Comparison of ENCODE assay signal across 10 mouse cellular contexts in genomic region chr7:121936861-121937630, GRCm38 (mm10). TPM values are rescaled to one million over a fixed set of nuclear protein-coding genes. Genes with fewer than 3 reads are reported as not detected.
A peak's percentile ranks its signal among the peaks of the same experiment; 100 is the strongest.
DNase-seq lines count a peak whose midpoint lies in the region; ATAC-seq lines count a peak whose summit lies in the region.
"Had no signal": no experiment of that assay in that cellular context is flagged by ENCODE, and none has a peak within 500 bp of the region (broad histone marks: within the 10 kb centered on the region; RNA-seq: fewer than 3 reads in every experiment).

No protein-coding gene starts in this region.

- H3K27me3 ChIP-seq in hindbrain, embryonic 10.5 days (ENCODE audit: insufficient read depth, poor library complexity, severe bottlenecking) = no peaks in the 10 kb centered on the region
- H3K27me3 ChIP-seq in hindbrain, embryonic 11.5 days (ENCODE audit: control insufficient read depth, insufficient read depth, low read length) = no peaks in the 10 kb centered on the region
- H3K27me3 ChIP-seq in neural tube, embryonic 13.5 days = no peaks in the 10 kb centered on the region
- H3K27me3 ChIP-seq in neural tube, embryonic 15.5 days (replicated peaks) = no peaks in the 10 kb centered on the region
- H3K27me3 ChIP-seq in hindbrain, embryonic 15.5 days = no peaks in the 10 kb centered on the region
- H3K27me3 ChIP-seq: limb, embryonic 13.5 days; neural tube, embryonic 12.5 days had no signal

- no peak for DNase-seq in hindbrain, embryonic 10.5 days (ENCODE audit: low spot score)
- no peak for DNase-seq in hindbrain, embryonic 11.5 days (ENCODE audit: low spot score)
- DNase-seq in cerebellum, adult 9-10 months = peak; percentile 94
- no peak for DNase-seq in thymus, postnatal 25 days
- DNase-seq: lung, postnatal 4 days had no signal

- H3K9me3 ChIP-seq in hindbrain, embryonic 10.5 days = no peaks in the 10 kb centered on the region
- H3K9me3 ChIP-seq in hindbrain, embryonic 11.5 days (ENCODE audit: control insufficient read depth, low read length) = no peaks in the 10 kb centered on the region
- no peaks in the 10 kb centered on the region for H3K9me3 ChIP-seq in neural tube, embryonic 13.5 days
- no peaks in the 10 kb centered on the region for H3K9me3 ChIP-seq in neural tube, embryonic 15.5 days (replicated peaks)
- no peaks in the 10 kb centered on the region for H3K9me3 ChIP-seq in hindbrain, embryonic 15.5 days
- H3K9me3 ChIP-seq: limb, embryonic 13.5 days; neural tube, embryonic 12.5 days had no signal

- peaks cover 27% of the 10 kb centered on the region for H3K36me3 ChIP-seq in hindbrain, embryonic 10.5 days
- no peaks in the 10 kb centered on the region for H3K36me3 ChIP-seq in hindbrain, embryonic 11.5 days (ENCODE audit: control insufficient read depth, insufficient read depth, low read length)
- peaks cover 20% of the 10 kb centered on the region for H3K36me3 ChIP-seq in neural tube, embryonic 13.5 days
- peaks cover 14% of the 10 kb centered on the region; the same call in 1 of the 2 replicates for H3K36me3 ChIP-seq in neural tube, embryonic 15.5 days
- 0 out of 2 replicates have a peak, but pooled peaks cover 6% of the 10 kb centered on the region for H3K36me3 ChIP-seq in hindbrain, embryonic 15.5 days

- H3K4me1 ChIP-seq in hindbrain, embryonic 10.5 days (replicated peaks) = peaks cover 20% of the 10 kb centered on the region; the same call in 1 of the 2 replicates
- no peaks in the 10 kb centered on the region for H3K4me1 ChIP-seq in hindbrain, embryonic 11.5 days (replicated peaks; ENCODE audit: control insufficient read depth, insufficient read depth, low read length)
- H3K4me1 ChIP-seq in neural tube, embryonic 13.5 days (replicated peaks) = peaks cover 47% of the 10 kb centered on the region
- H3K4me1 ChIP-seq in neural tube, embryonic 15.5 days = 0 out of 2 replicates have a peak, but pooled peaks cover 7% of the 10 kb centered on the region
- H3K4me1 ChIP-seq in hindbrain, embryonic 15.5 days (replicated peaks) = peaks cover 35% of the 10 kb centered on the region

- H3K9ac ChIP-seq in hindbrain, embryonic 11.5 days (ENCODE audit: low read depth, low read length) = no peak overlapping the region
- no peak overlapping the region for H3K9ac ChIP-seq in neural tube, embryonic 13.5 days
- no peak overlapping the region for H3K9ac ChIP-seq in neural tube, embryonic 15.5 days (replicated peaks)
- H3K9ac ChIP-seq in hindbrain, embryonic 15.5 days = no peak overlapping the region
- H3K9ac ChIP-seq: limb, embryonic 13.5 days; neural tube, embryonic 12.5 days had no signal

- 75% methylated on average over 14 of the region's 14 CpGs for WGBS in hindbrain, embryonic 10.5 days
- WGBS in hindbrain, embryonic 11.5 days = 75% methylated on average over 14 of the region's 14 CpGs
- 67% methylated on average over 14 of the region's 14 CpGs for WGBS in neural tube, embryonic 13.5 days
- WGBS in neural tube, embryonic 15.5 days = 67% methylated on average over 14 of the region's 14 CpGs
- WGBS in hindbrain, embryonic 15.5 days = 50% methylated on average over 14 of the region's 14 CpGs

- peak overlapping the region; percentile 67; the same call in 1 of the 2 replicates for H3K27ac ChIP-seq in hindbrain, embryonic 10.5 days
- no peak overlapping the region for H3K27ac ChIP-seq in hindbrain, embryonic 11.5 days (ENCODE audit: low read depth, low read length)
- 0 out of 2 replicates have a peak overlapping the region, but pooled peaks have one; percentile 28 for H3K27ac ChIP-seq in neural tube, embryonic 13.5 days (replicated peaks)
- H3K27ac ChIP-seq in neural tube, embryonic 15.5 days (replicated peaks) = no peak overlapping the region
- H3K27ac ChIP-seq in hindbrain, embryonic 15.5 days (replicated peaks) = peak overlapping the region; percentile 50; the same call in 1 of the 2 replicates
- H3K27ac ChIP-seq: limb, embryonic 13.5 days; neural tube, embryonic 12.5 days had no signal

- no peak overlapping the region for H3K4me2 ChIP-seq in hindbrain, embryonic 11.5 days (replicated peaks; ENCODE audit: low read depth, low read length)
- H3K4me2 ChIP-seq in neural tube, embryonic 13.5 days = no peak overlapping the region
- H3K4me2 ChIP-seq in neural tube, embryonic 15.5 days = no peak overlapping the region
- H3K4me2 ChIP-seq in hindbrain, embryonic 15.5 days = no peak overlapping the region
- H3K4me2 ChIP-seq: limb, embryonic 13.5 days; neural tube, embryonic 12.5 days had no signal

- H3K4me3 ChIP-seq in hindbrain, embryonic 10.5 days = no peak overlapping the region
- H3K4me3 ChIP-seq in hindbrain, embryonic 11.5 days (ENCODE audit: low read depth, low read length) = no peak overlapping the region
- H3K4me3 ChIP-seq in neural tube, embryonic 13.5 days = no peak overlapping the region
- no peak overlapping the region for H3K4me3 ChIP-seq in neural tube, embryonic 15.5 days (replicated peaks)
- no peak overlapping the region for H3K4me3 ChIP-seq in hindbrain, embryonic 15.5 days
- H3K4me3 ChIP-seq: limb, embryonic 13.5 days; neural tube, embryonic 12.5 days had no signal

- ATAC-seq in hindbrain, embryonic 11.5 days (ENCODE audit: low FRiP score) = no peak
- no peak for ATAC-seq in neural tube, embryonic 13.5 days (ENCODE audit: low read depth)
- no peak for ATAC-seq in neural tube, embryonic 15.5 days (ENCODE audit: low FRiP score)
- no peak for ATAC-seq in hindbrain, embryonic 15.5 days (ENCODE audit: low FRiP score, low read depth)

RNA-seq across cellular contexts. Expression of gene Cog7, which starts 44.5 kb away (rescaled TPM):
- 21.0 and 23.2 TPM in 2 replicates for polyA plus RNA-seq in hindbrain, embryonic 10.5 days (2016; fragmentation: Nextera tagmentation; extraction: Ambion mirVana)
- polyA plus RNA-seq in hindbrain, embryonic 11.5 days (2014; fragmentation: Nextera tagmentation; extraction: Ambion mirVana) = 18.5 and 21.6 TPM in 2 replicates
- 20.5 and 20.8 TPM in 2 replicates for polyA plus RNA-seq in neural tube, embryonic 13.5 days (2015; fragmentation: Nextera tagmentation; extraction: Ambion mirVana)
- polyA plus RNA-seq in neural tube, embryonic 15.5 days (2015; fragmentation: Nextera tagmentation; extraction: Ambion mirVana) = 27.6 and 27.8 TPM in 2 replicates
- polyA plus RNA-seq in hindbrain, embryonic 15.5 days (2015; fragmentation: Nextera tagmentation; extraction: Ambion mirVana) = 26.8 and 29.8 TPM in 2 replicates

Comparison
In these comparisons a context has a peak if more than half of its experiments do, and no peak if none do; other contexts are left out.
1. H3K27ac ChIP-seq: peak in hindbrain, embryonic 10.5 days (single experiment), neural tube, embryonic 13.5 days (single experiment) and hindbrain, embryonic 15.5 days (single experiment); none in hindbrain, embryonic 11.5 days (single experiment) and neural tube, embryonic 15.5 days (single experiment).